Mouse (Mus musculus): Measurements from ENCODE around the gene Adamts17. TPM values are rescaled to one million over a fixed set of nuclear protein-coding genes. Genes with fewer than 3 reads are reported as not detected.

Adamts17 gene
- polyA plus RNA-seq (2014; fragmentation: Illumina TruSeq; extraction: RNeasy Lipid Tissue Mini Kit (QIAGEN cat#74804); ENCODE audit: low read depth, low replicate concordance), result 0.17 TPM

DNA sequence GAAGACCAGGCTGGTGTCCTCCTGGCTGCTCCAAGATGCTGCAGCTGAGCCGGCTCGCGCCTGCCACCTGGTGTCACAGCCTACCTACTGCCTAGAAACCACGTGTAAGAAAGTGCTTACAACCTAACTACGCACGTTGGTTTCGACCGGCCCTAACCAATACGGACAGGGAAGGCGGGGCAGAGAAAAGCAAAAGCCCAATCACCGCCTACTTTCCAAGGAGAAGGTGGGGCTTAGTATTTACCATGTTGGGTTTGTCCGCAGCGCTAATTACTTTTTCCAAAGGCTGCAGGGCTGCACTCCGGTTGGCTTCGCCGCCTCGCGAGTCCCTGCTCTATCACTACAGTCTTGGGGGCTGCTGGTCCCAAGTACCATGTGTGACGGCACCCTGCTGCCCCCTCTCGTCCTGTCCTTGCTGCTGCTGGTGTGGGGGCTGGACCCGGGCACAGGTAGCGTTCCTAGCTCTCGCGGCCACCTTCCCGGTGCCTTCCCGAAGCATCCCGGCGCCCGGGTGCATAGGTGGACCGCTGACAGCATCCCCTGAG is at the start of gene Adamts17:
Gene Adamts17 (plus strand): TSS at position 273 of the 545 bp plus-strand sequence.

Other genes with a start within 250 kb of the Adamts17 start
- gene Asb7, start 150.1 kb upstream of the Adamts17 start, polyA plus RNA-seq (2014; fragmentation: Illumina TruSeq; extraction: RNeasy Lipid Tissue Mini Kit (QIAGEN cat#74804); ENCODE audit: low read depth, low replicate concordance), result 27.5 TPM
- gene Lins1, start 149.8 kb upstream of the Adamts17 start, polyA plus RNA-seq (2014; fragmentation: Illumina TruSeq; extraction: RNeasy Lipid Tissue Mini Kit (QIAGEN cat#74804); ENCODE audit: low read depth, low replicate concordance), result 19.1 TPM
- 0.23 TPM for gene Cers3, start 96.2 kb upstream of the Adamts17 start, polyA plus RNA-seq (2014; fragmentation: Illumina TruSeq; extraction: RNeasy Lipid Tissue Mini Kit (QIAGEN cat#74804); ENCODE audit: low read depth, low replicate concordance)

Measured in adrenal gland, adult 10 weeks (tissue).